Mouse (Mus musculus): ENCODE data around the gene Paxbp1. TPM values are rescaled to one million over a fixed set of nuclear protein-coding genes. Genes with fewer than 3 reads are reported as not detected.

Gene Paxbp1
- polyA plus RNA-seq, 1 experiment from 2014 or later = 36.8 TPM

DNA sequence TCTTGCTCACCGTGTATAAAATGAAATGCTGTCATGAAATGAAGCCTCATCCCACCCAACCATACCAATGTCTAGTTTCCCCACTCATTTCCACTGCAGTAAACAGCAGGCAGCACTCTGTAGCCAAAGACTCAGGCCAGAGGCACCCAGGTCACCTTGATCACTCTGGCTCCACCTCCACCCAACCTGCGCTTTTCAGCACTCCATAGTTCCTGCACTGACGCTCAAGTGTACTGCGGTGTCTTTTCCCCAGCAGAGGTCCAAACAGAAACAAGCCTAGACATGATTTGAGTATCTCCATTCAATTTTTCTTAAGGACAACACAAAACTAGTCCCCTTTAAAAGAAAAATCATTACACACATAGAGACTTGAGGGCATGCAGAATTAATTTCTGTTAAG is 24.9 kb downstream of the Paxbp1 start:
- Histone ChIP-seq H3K4me3 (no peak overlapping the region), H3K9ac (no peak overlapping the region), H3K27ac (no peak overlapping the region), H3K27me3 (no peaks in the 10 kb centered on the region), H3K36me3 (peaks cover 86% of the 10 kb centered on the region), H3K4me2 (no peak overlapping the region), H3K9me3 (replicated peaks) (no peaks in the 10 kb centered on the region), H3K4me1 (replicated peaks) (no peaks in the 10 kb centered on the region)
- WGBS = 87% methylated on average over 4 of the region's 4 CpGs
- no peak for ATAC-seq (replicated peaks; ENCODE audit: insufficient number of reproducible peaks, insufficient read depth, low FRiP score, low read depth)

DNA sequence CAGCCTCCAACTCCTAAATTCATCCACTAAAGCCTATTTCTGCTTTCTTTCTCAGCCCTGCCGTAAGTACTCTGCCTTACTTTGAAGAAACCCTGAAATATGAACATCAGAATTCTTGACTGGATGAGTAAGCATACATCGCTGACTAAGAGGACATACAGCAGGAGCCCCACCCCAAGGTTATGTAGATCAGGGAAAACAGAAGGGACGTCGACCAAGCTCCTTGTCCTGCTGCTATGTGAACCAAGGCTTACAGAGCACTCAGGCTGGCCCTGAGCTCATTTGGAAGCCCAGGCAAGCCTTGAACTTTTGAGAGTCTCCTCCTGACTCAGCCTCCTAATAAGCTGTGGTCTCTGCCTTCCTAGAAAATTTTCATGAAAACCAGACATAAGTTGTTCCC is 28.6 kb downstream of the Paxbp1 start:
- H3K27me3 ChIP-seq = no peaks in the 10 kb centered on the region
- H3K27ac ChIP-seq = no peak overlapping the region
- H3K4me1 ChIP-seq (replicated peaks) = peaks cover 8% of the 10 kb centered on the region
- 87% methylated on average over 4 of the region's 4 CpGs for WGBS
- no peak for ATAC-seq (replicated peaks; ENCODE audit: insufficient number of reproducible peaks, insufficient read depth, low FRiP score, low read depth)
- peaks cover 57% of the 10 kb centered on the region for H3K36me3 ChIP-seq
- no peaks in the 10 kb centered on the region for H3K9me3 ChIP-seq (replicated peaks)
- no peak overlapping the region for H3K9ac ChIP-seq
- H3K4me2 ChIP-seq = no peak overlapping the region
- H3K4me3 ChIP-seq = no peak overlapping the region

DNA sequence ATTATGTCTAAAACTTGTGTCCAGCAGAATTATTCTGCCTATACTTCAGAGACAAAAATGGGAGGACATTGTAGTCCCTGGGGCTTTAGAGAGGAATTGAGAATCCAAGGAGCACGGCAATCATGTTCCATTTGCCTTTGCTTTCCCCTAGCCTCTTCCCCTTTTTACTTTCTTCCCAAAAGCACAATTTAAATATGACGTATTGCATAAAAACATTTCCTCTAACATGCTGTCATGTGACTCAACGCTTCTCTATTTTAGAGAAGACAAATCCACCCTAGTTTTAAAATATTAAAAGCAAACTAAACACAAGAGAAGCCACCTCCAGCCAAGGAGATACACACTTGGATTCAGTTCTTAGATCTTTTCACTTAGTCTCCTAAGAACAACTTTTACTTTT is 32.5 kb downstream of the Paxbp1 start:
- Histone ChIP-seq H3K36me3 (peaks cover 21% of the 10 kb centered on the region), H3K4me2 (peak overlapping the region; percentile 77), H3K4me3 (peak overlapping the region; percentile 100), H3K9me3 (replicated peaks) (no peaks in the 10 kb centered on the region), H3K9ac (0 out of 2 replicates have a peak overlapping the region, but pooled peaks have one; percentile 97), H3K27ac (peak overlapping the region; percentile 93), H3K27me3 (no peaks in the 10 kb centered on the region), H3K4me1 (replicated peaks) (peaks cover 16% of the 10 kb centered on the region)
- WGBS = 33% methylated on average over 3 of the region's 3 CpGs
- no peak for ATAC-seq (replicated peaks; ENCODE audit: insufficient number of reproducible peaks, insufficient read depth, low FRiP score, low read depth)

DNA sequence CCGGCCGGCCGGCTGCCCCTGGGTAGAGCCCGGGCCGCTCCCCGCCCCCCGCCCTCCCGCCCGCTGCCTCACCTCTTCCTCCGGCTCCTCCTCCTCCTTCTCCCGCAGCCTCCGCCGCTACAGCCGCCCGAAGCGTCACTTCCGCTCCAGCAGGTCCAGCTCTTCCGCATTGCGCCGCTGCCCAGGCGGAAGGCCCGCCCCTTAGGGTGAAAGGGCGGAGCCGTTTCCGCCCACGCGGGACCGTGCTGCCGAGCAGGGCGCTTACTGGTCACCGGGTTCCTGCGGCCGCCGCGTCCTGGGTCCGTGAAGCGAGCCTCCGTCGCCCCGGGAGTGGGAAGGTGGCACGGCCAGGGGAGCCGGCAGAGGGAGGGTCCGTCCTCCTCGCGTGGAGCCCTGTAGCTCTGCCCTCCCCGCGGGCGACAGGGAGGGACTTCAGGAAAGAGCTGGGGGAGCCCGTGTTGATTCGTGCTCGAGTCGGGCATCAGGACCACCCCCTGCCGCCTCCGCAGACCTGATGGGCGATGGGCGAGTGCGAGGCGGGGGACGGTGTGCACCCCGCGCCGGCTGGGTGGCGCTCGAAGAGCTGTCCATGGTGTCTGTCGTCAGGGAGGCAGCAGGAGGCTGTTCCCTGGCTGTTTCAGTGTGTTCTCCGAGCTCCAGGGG is 33.2 kb downstream of the Paxbp1 start, which contains the start of gene Synj1:
Gene Synj1 (minus strand): TSS at position 288 of the 663 bp plus-strand sequence.
- ATAC-seq (replicated peaks; ENCODE audit: insufficient number of reproducible peaks, insufficient read depth, low FRiP score, low read depth) = peak; percentile 93
- Histone ChIP-seq H3K4me1 (replicated peaks) (peaks cover 16% of the 10 kb centered on the region), H3K36me3 (peaks cover 18% of the 10 kb centered on the region), H3K9ac (peak within 1 kb of the TSS; percentile 97), H3K27ac (peak within 1 kb of the TSS; percentile 93), H3K9me3 (replicated peaks) (no peaks in the 10 kb centered on the region), H3K27me3 (no peaks in the 10 kb centered on the region), H3K4me3 (peak within 1 kb of the TSS; percentile 100), H3K4me2 (peak within 1 kb of the TSS; percentile 77)
- WGBS = under 1% methylated on average over 58 of the region's 66 CpGs

DNA sequence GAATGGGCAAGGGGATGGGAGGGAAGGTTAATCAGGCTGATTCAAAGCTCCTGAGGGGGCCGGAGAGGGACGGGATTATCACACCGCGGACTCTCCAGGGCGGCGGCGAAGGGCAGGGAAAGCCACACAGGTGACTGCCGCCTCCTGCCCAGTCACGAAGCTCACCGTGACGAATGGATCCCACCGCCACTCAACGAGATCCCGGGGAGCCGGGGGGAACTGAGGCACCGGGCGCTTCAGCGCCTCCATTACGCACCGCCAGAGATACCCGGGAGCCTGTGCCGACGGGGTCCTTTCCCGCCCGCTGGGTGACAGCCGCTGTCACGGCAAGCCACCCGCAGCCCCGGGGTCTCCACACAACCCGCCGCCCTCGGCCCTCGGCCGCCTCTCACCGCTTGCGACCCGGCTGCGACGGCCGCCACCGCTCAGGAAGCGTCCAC is 33.7 kb downstream of the Paxbp1 start:
- Histone ChIP-seq H3K9me3 (replicated peaks) (no peaks in the 10 kb centered on the region), H3K9ac (peak overlapping the region; percentile 97), H3K4me3 (peak overlapping the region; percentile 100), H3K27ac (peak overlapping the region; percentile 93), H3K4me2 (peak overlapping the region; percentile 77), H3K27me3 (no peaks in the 10 kb centered on the region), H3K4me1 (replicated peaks) (peaks cover 16% of the 10 kb centered on the region), H3K36me3 (peaks cover 13% of the 10 kb centered on the region)
- peak; percentile 45 for ATAC-seq (replicated peaks; ENCODE audit: insufficient number of reproducible peaks, insufficient read depth, low FRiP score, low read depth)
- under 1% methylated on average over 42 of the region's 42 CpGs for WGBS

DNA sequence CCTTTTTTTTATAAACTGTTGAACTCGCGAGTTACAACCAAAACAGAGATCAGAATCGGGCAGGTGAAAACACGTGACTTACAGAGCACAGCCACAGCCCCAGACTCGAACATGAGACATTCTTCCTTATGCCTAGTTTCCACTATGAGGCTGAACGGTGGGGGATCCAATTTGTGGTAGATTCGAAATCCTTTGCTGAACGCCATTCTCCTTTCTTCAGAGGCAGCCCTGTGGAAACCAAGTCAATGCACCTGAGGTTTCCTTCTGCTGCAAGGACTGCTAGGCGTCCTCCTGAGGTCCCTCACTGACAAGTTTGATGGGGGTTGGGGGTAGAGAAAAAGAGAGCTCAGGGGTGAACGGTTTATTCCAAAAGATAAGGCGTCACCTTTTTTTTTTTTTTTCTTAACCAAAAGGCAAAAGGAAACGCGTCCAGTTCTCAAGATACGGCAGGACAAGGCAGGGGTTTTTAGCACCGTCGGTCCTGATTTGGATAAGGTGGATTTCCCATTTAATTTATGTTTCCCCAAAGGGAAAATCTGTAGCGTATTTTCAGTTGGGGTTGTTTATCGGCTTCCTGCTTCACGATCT is 34.3 kb downstream of the Paxbp1 start:
- H3K9me3 ChIP-seq (replicated peaks) = no peaks in the 10 kb centered on the region
- H3K4me1 ChIP-seq (replicated peaks) = peaks cover 16% of the 10 kb centered on the region
- ATAC-seq (replicated peaks; ENCODE audit: insufficient number of reproducible peaks, insufficient read depth, low FRiP score, low read depth) = no peak
- no peaks in the 10 kb centered on the region for H3K27me3 ChIP-seq
- H3K9ac ChIP-seq = peak overlapping the region; percentile 97
- H3K27ac ChIP-seq = peak overlapping the region; percentile 93
- peaks cover 7% of the 10 kb centered on the region for H3K36me3 ChIP-seq
- H3K4me2 ChIP-seq = peak overlapping the region; percentile 77
- peak overlapping the region; percentile 100 for H3K4me3 ChIP-seq
- 1% methylated on average over 19 of the region's 19 CpGs for WGBS

DNA sequence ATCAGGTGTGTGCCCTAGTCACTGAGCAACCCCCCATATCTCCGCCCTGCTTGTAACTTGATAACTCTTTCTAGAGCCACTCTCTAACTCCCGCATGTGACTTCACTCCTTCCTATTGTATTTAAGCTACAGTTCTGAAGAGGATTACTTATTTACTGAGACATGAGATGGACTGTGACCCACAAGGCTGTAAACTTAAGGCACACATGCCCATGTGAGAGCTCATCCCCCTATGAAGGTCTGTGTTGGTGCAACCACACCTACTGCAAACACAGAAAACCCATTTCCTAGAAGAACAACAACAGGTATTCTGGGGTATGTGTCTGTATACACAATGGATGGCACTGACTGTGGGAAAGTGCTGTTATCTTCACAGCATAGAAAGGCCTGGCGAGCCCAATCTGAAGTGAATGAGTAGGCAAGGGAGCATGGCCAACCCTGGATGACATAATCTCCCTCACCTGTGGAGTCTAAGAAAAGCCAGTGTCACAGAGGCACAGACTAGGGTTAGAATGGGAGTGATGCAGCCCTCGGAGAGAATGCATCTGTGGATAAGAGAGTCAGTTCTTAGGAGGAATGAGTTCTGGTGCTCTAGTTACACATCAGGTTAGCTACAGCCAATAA is 39.3 kb downstream of the Paxbp1 start:
- Histone ChIP-seq H3K4me1 (replicated peaks) (peaks cover 7% of the 10 kb centered on the region), H3K36me3 (0 out of 2 replicates have a peak, but pooled peaks cover 3% of the 10 kb centered on the region), H3K4me2 (no peak overlapping the region), H3K9ac (no peak overlapping the region), H3K27ac (no peak overlapping the region), H3K4me3 (no peak overlapping the region), H3K9me3 (replicated peaks) (no peaks in the 10 kb centered on the region), H3K27me3 (no peaks in the 10 kb centered on the region)
- ATAC-seq (replicated peaks; ENCODE audit: insufficient number of reproducible peaks, insufficient read depth, low FRiP score, low read depth) = no peak
- 74% methylated on average over 4 of the region's 4 CpGs for WGBS

DNA sequence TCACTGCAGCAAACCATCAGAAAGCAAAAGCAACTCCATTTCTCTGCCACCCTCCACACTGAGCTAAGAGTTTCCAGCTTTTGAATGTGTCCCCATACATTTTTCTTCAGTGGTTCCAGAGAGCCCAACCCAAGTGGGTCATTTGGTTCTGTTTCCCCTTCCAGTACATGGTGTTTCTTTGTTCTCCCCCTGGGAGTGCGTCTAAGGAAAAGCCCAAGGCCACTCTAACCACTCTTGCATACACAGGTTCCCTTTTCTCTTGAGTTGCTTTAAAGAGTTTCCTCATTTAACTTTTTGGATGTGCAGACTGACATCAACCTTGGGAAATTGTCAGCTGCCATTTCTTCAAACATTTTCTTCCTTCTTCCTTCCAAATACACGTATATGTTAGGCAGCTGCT is 43.2 kb downstream of the Paxbp1 start:
- ATAC-seq (replicated peaks; ENCODE audit: insufficient number of reproducible peaks, insufficient read depth, low FRiP score, low read depth) = no peak

DNA sequence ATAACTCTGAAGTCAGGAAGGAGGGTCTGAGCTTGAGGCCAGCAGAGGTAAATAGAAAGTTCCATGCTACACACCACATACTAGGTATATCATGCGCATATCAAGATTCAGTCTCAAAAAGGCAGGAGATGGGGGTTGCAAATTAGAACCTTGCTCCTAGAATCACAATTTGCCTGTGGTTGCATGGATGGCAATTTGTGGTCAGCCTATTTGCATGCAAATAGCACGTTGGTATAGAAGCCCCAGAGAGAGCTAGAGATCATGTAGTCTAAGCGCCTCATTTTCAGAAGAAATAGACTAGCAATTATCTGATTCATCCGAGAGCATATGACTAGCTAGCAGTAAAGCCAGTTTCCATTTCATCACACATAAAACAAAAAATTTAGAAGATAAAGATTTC is 44.5 kb downstream of the Paxbp1 start:
- Histone ChIP-seq H3K9me3 (replicated peaks) (no peaks in the 10 kb centered on the region), H3K4me2 (no peak overlapping the region), H3K27ac (no peak overlapping the region), H3K4me3 (no peak overlapping the region), H3K36me3 (0 out of 2 replicates have a peak, but pooled peaks cover 3% of the 10 kb centered on the region), H3K27me3 (no peaks in the 10 kb centered on the region), H3K4me1 (replicated peaks) (peaks cover 8% of the 10 kb centered on the region), H3K9ac (no peak overlapping the region)
- ATAC-seq (replicated peaks; ENCODE audit: insufficient number of reproducible peaks, insufficient read depth, low FRiP score, low read depth) = no peak
- WGBS = 84% methylated on average over 4 of the region's 4 CpGs

More for the DNA sequence above, 43.2 kb downstream of the Paxbp1 start:
- no peak overlapping the region for H3K27ac ChIP-seq
- H3K27me3 ChIP-seq = no peaks in the 10 kb centered on the region
- no peak overlapping the region for H3K4me2 ChIP-seq
- no peaks in the 10 kb centered on the region for H3K9me3 ChIP-seq (replicated peaks)
- 80% methylated on average over 2 of the region's 2 CpGs for WGBS
- no peaks in the 10 kb centered on the region for H3K4me1 ChIP-seq (replicated peaks)
- H3K36me3 ChIP-seq = 0 out of 2 replicates have a peak, but pooled peaks cover 3% of the 10 kb centered on the region
- no peak overlapping the region for H3K9ac ChIP-seq
- H3K4me3 ChIP-seq = no peak overlapping the region

DNA sequence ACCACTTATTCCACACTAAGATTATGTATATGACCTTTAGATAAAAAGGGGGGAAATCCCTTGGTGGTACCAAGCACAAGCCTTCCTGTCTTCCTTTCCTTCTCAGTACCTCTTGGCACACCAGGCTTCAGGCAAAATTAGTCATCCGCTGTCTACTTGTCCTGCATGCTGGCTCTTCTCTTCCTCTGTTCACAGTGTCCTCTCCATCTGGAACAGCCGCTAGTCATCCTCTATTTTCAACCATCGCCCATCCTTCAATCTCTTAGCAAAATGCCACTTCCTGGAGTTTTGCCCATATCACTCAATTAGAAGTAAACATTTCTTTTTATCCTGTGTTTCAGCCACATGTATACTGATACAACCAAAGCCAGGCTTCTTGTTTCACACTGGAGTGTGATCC is 46.5 kb downstream of the Paxbp1 start:
- Histone ChIP-seq H3K27ac (no peak overlapping the region), H3K4me2 (no peak overlapping the region)
- WGBS = 79% methylated on average over 3 of the region's 3 CpGs

DNA sequence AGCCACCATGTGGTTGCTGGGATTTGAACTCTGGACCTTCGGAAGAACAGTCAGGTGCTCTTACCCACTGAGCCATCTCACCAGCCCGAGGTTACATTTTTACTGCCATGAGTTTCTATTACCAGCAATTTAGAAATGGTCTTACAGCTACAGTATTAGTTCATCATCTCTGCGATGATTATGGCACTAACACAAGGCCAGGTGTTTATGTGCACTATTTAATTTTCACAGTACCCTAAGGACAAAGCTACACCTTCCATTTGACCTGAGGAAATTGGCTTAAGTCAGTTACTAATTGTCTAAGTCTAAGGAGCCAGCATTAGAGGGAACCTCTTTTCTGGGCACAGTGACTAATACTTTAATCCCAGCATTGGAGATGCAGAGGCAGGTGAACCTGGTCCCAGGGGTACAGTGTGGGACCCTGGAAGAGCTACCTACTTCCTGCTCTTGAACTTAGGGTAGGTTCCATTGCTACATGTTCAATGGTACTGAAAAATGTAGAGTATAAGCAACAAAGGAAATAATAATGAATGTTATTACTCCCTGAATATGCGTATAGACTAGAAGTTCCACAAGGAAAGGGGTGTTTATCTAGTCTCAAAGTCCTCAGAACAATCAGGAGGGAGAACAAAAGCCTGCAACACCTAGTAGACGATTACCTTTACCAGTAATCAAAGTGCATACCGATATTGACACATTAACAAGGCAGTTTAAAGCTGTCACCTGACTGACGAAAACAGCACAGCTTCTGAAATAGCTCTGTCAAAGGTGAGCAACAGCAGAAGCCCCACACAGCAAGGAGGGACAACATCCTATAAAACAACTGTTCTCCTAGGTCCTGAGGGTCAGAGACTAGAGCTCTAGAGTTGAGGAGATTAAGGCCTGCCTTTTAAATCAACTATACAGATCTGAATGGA is 47.8 kb downstream of the Paxbp1 start:
- 74% methylated on average over 7 of the region's 7 CpGs for WGBS
- Histone ChIP-seq H3K4me3 (no peak overlapping the region), H3K27ac (no peak overlapping the region), H3K9me3 (replicated peaks) (no peaks in the 10 kb centered on the region), H3K36me3 (no peaks in the 10 kb centered on the region; the same call in 1 of the 2 replicates), H3K4me2 (no peak overlapping the region), H3K4me1 (replicated peaks) (peaks cover 12% of the 10 kb centered on the region), H3K9ac (no peak overlapping the region), H3K27me3 (no peaks in the 10 kb centered on the region)
- no peak for ATAC-seq (replicated peaks; ENCODE audit: insufficient number of reproducible peaks, insufficient read depth, low FRiP score, low read depth)

More for the DNA sequence above, 46.5 kb downstream of the Paxbp1 start:
- no peaks in the 10 kb centered on the region for H3K9me3 ChIP-seq (replicated peaks)
- H3K4me3 ChIP-seq = no peak overlapping the region
- H3K27me3 ChIP-seq = no peaks in the 10 kb centered on the region
- ATAC-seq (replicated peaks; ENCODE audit: insufficient number of reproducible peaks, insufficient read depth, low FRiP score, low read depth) = no peak
- peaks cover 12% of the 10 kb centered on the region for H3K4me1 ChIP-seq (replicated peaks)
- no peaks in the 10 kb centered on the region; the same call in 1 of the 2 replicates for H3K36me3 ChIP-seq
- no peak overlapping the region for H3K9ac ChIP-seq

All from heart, embryonic 15.5 days (tissue).